Mouse (Mus musculus): ENCODE data around the gene Mark1.

The Mark1 gene

DNA sequence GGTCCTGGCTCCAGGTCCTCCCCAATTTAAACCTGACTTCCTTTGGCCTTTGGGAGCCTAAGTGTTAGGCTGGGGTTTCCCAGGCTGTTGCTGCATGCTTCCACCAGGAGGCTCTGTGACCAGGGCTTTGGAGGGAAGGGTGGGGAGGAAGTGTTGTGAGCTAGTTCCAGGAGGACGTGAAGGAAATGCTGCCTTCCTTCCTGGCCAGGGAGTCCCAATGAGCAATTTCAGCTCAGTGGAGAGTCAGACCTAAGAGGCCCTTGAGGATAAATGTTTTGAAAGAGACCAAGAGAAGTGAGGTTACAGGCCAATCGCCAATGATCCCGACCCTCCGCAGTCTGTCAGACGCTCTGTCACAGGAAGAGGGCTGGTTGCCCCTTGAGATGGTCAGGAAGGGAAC lies 146.0 kb downstream of the Mark1 start:
- DNase-seq (ENCODE audit: inconsistent ontology term), result peak; percentile 64

GRCm38 (mm10) chr1:184851741-184852618 lies 147.4 kb downstream of the Mark1 start:
- DNase-seq (ENCODE audit: inconsistent ontology term), result peak; percentile 81

- DNase-seq (ENCODE audit: inconsistent ontology term), result no peak
Measured at GRCm38 (mm10) chr1:184851166-184851565, 148.2 kb downstream of the Mark1 start.

- no peak for DNase-seq (ENCODE audit: inconsistent ontology term)
Measured at GRCm38 (mm10) chr1:184846973-184847372, 152.4 kb downstream of the Mark1 start.
